8 mouse cellular contexts compared by ENCODE assay signal in the genomic region with DNA sequence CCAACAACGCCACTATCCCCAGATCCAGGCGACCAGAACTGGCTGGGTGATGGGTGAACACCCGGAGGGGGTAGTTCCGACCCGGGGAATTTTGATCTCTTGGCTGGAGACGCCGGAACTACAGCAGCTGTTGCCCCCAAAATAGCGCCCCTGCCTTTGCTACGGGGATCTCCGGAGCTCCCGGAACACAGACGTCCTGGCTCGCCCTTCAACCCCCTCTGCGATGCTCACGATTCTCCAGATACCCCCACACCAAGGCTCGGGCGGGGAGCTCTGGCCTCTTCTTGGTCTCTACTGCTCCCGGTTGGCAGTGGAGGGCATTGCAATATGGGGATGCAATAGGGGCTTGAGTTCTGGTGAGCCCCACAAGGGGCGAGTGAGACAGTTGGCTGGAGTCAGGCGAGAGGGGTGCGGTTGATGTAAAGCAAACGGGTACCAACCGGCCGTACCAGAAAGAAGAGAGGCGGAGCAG. TPM values are rescaled to one million over a fixed set of nuclear protein-coding genes. Genes with fewer than 3 reads are reported as not detected.
DNase-seq lines count a peak whose midpoint lies in the region; ATAC-seq and TF ChIP-seq lines count a peak whose summit lies in the region.

No protein-coding gene starts in this region.

- H3K36me3 ChIP-seq in lung, embryonic 15.5 days, result no peaks in the 10 kb centered on the region
- no peaks in the 10 kb centered on the region for H3K36me3 ChIP-seq in intestine, postnatal 0 days (ENCODE audit: control insufficient read depth, insufficient read depth)

- H3K9ac ChIP-seq in lung, embryonic 15.5 days, result 0 out of 2 replicates have a peak overlapping the region, but pooled peaks have one; percentile 4
- no peak overlapping the region for H3K9ac ChIP-seq in intestine, postnatal 0 days (ENCODE audit: low read depth, low read length)

- peak overlapping the region; percentile 78 for H3K4me2 ChIP-seq in lung, embryonic 15.5 days
- peak overlapping the region; percentile 77 for H3K4me2 ChIP-seq in intestine, postnatal 0 days (replicated peaks; ENCODE audit: low read depth)

- peaks cover 44% of the 10 kb centered on the region for H3K27me3 ChIP-seq in lung, embryonic 15.5 days
- peaks cover 24% of the 10 kb centered on the region for H3K27me3 ChIP-seq in intestine, postnatal 0 days (replicated peaks; ENCODE audit: control insufficient read depth, insufficient read depth, low read length)

- no peak; the same call in 1 of the 2 replicates for ATAC-seq in lung, embryonic 15.5 days (ENCODE audit: borderline replicate concordance, extremely low read depth, low FRiP score, low TSS enrichment)
- ATAC-seq in intestine, postnatal 0 days, result no peak

- H3K4me3 ChIP-seq in lung, embryonic 15.5 days, result peak overlapping the region; percentile 38
- peak overlapping the region; percentile 9 for H3K4me3 ChIP-seq in intestine, postnatal 0 days (ENCODE audit: low read depth, low read length)

- WGBS in lung, embryonic 15.5 days, result 5% methylated on average over 25 of the region's 25 CpGs
- WGBS in intestine, postnatal 0 days, result 4% methylated on average over 25 of the region's 25 CpGs

- peaks cover 31% of the 10 kb centered on the region for H3K4me1 ChIP-seq in lung, embryonic 15.5 days
- H3K4me1 ChIP-seq in intestine, postnatal 0 days (replicated peaks; ENCODE audit: control insufficient read depth, insufficient read depth, low read length), result peaks cover 10% of the 10 kb centered on the region

- H3K9me3 ChIP-seq in lung, embryonic 15.5 days, result no peaks in the 10 kb centered on the region
- no peaks in the 10 kb centered on the region for H3K9me3 ChIP-seq in intestine, postnatal 0 days (ENCODE audit: control insufficient read depth)

- no peak for DNase-seq in lung, postnatal 36 days
- DNase-seq in cerebellum, postnatal 14 days, result peak; percentile 79 to 88
- DNase-seq in frontal cortex, postnatal 36 days (ENCODE audit: low spot score in 2 of 2), result peak; percentile 62 to 63
- peak; percentile 25 for DNase-seq in lung, postnatal 14 days
- peak; percentile 79 for DNase-seq in right cerebral cortex, postnatal 4 days
- no peak for DNase-seq in urinary bladder, postnatal 14 days (ENCODE audit: low spot score)

- peak; percentile 71 for TF ChIP-seq CTCF in intestine, postnatal 0 days (IDR thresholded peaks at IDR 0.05; ENCODE audit: low read depth)

- H3K27ac ChIP-seq in lung, embryonic 15.5 days, result no peak overlapping the region
- no peak overlapping the region for H3K27ac ChIP-seq in intestine, postnatal 0 days (ENCODE audit: low read depth, low read length)

RNA-seq across cellular contexts. Expression of a gene that starts 1.7 kb away (rescaled TPM):
- polyA plus RNA-seq in lung, embryonic 15.5 days (2015; fragmentation: Nextera tagmentation; extraction: Ambion mirVana), result 1.8 and 3.9 TPM in 2 replicates
- polyA plus RNA-seq in intestine, postnatal 0 days (2015; fragmentation: Nextera tagmentation; extraction: Ambion mirVana), result 8.9 and 9.6 TPM in 2 replicates

RNA-seq across cellular contexts. Expression of a gene that starts 5.4 kb away (rescaled TPM):
- polyA plus RNA-seq in lung, embryonic 15.5 days (2015; fragmentation: Nextera tagmentation; extraction: Ambion mirVana), result 5.3 and 5.8 TPM in 2 replicates
- polyA plus RNA-seq in intestine, postnatal 0 days (2015; fragmentation: Nextera tagmentation; extraction: Ambion mirVana), result 10.4 and 11.0 TPM in 2 replicates

RNA-seq across cellular contexts. Expression of a gene that starts 18.4 kb away (rescaled TPM):
- 145 and 155 TPM in 2 replicates for polyA plus RNA-seq in lung, embryonic 15.5 days (2015; fragmentation: Nextera tagmentation; extraction: Ambion mirVana)
- polyA plus RNA-seq in intestine, postnatal 0 days (2015; fragmentation: Nextera tagmentation; extraction: Ambion mirVana), result 31.3 and 32.2 TPM in 2 replicates

RNA-seq across cellular contexts. Expression of a gene that starts 25.2 kb away (rescaled TPM):
- polyA plus RNA-seq in lung, embryonic 15.5 days (2015; fragmentation: Nextera tagmentation; extraction: Ambion mirVana), result 95.9 and 96.3 TPM in 2 replicates
- 23.8 and 24.8 TPM in 2 replicates for polyA plus RNA-seq in intestine, postnatal 0 days (2015; fragmentation: Nextera tagmentation; extraction: Ambion mirVana)

RNA-seq across cellular contexts. Expression of a gene that starts 44.4 kb away (rescaled TPM):
- 12.0 and 13.0 TPM in 2 replicates for polyA plus RNA-seq in lung, embryonic 15.5 days (2015; fragmentation: Nextera tagmentation; extraction: Ambion mirVana)
- polyA plus RNA-seq in intestine, postnatal 0 days (2015; fragmentation: Nextera tagmentation; extraction: Ambion mirVana), result 11.8 and 13.4 TPM in 2 replicates

Comparison
In these comparisons a context has a peak if more than half of its experiments do, and no peak if none do; other contexts are left out.
1. DNase-seq: peak in cerebellum, postnatal 14 days (2 of 2), frontal cortex, postnatal 36 days (2 of 2), lung, postnatal 14 days (single experiment) and right cerebral cortex, postnatal 4 days (single experiment); none in lung, postnatal 36 days (single experiment) and urinary bladder, postnatal 14 days (single experiment).